In genomic region chr10:86976001-86976726, GRCm38 (mm10) we compare ENCODE assay signal across 9 mouse cellular contexts. TPM values are rescaled to one million over a fixed set of nuclear protein-coding genes. Genes with fewer than 3 reads are reported as not detected.
DNase-seq lines count a peak whose midpoint lies in the region; ATAC-seq and TF ChIP-seq lines count a peak whose summit lies in the region.
"Had no signal": no experiment of that assay in that cellular context is flagged by ENCODE, and none has a peak within 500 bp of the region (broad histone marks: within the 10 kb centered on the region; RNA-seq: fewer than 3 reads in every experiment).

No protein-coding gene starts in this region.

- peak; percentile 86 for ATAC-seq in frontal cortex, adult (ENCODE audit: low TSS enrichment)
- ATAC-seq in limb, embryonic 11.5 days (ENCODE audit: insufficient number of reproducible peaks, low FRiP score, low TSS enrichment, low read depth), result no peak
- ATAC-seq in forebrain, embryonic 13.5 days, result no peak

- no peak overlapping the region for H3K4me3 ChIP-seq in thymus, adult 2 months (ENCODE audit: control insufficient read depth, insufficient read depth, low read length)
- no peak overlapping the region for H3K4me3 ChIP-seq in limb, embryonic 11.5 days (ENCODE audit: low read depth, low read length)
- no peak overlapping the region for H3K4me3 ChIP-seq in forebrain, embryonic 13.5 days
- H3K4me3 ChIP-seq: heart, embryonic 15.5 days had no signal

- no peaks in the 10 kb centered on the region for H3K27me3 ChIP-seq in thymus, adult 2 months (ENCODE audit: control insufficient read depth, insufficient read depth, low read length)
- no peaks in the 10 kb centered on the region for H3K27me3 ChIP-seq in limb, embryonic 11.5 days (ENCODE audit: control insufficient read depth, insufficient read depth, low read length)
- peaks cover 7% of the 10 kb centered on the region for H3K27me3 ChIP-seq in forebrain, embryonic 13.5 days
- H3K27me3 ChIP-seq: heart, embryonic 15.5 days had no signal

- no peak for TF ChIP-seq POLR2A in thymus, adult 2 months (IDR thresholded peaks at IDR 0.05; ENCODE audit: control insufficient read depth, extremely low read depth, insufficient read depth, low read length, poor library complexity)

- no peak overlapping the region for H3K27ac ChIP-seq in thymus, adult 2 months (ENCODE audit: control insufficient read depth, insufficient read depth, low read length)
- no peak overlapping the region for H3K27ac ChIP-seq in limb, embryonic 11.5 days (replicated peaks; ENCODE audit: low read depth, low read length)
- H3K27ac ChIP-seq in forebrain, embryonic 13.5 days, result no peak overlapping the region
- H3K27ac ChIP-seq: heart, embryonic 15.5 days had no signal

- H3K9ac ChIP-seq in limb, embryonic 11.5 days (ENCODE audit: low read length), result no peak overlapping the region
- H3K9ac ChIP-seq in forebrain, embryonic 13.5 days, result no peak overlapping the region
- H3K9ac ChIP-seq: heart, embryonic 15.5 days had no signal

- no peak for TF ChIP-seq CTCF in thymus, adult 2 months (IDR thresholded peaks at IDR 0.05; ENCODE audit: borderline replicate concordance, control insufficient read depth, extremely low read depth, insufficient read depth, low read length, poor library complexity)

- H3K36me3 ChIP-seq in thymus, adult 2 months (ENCODE audit: control insufficient read depth, insufficient read depth, low read length), result no peaks in the 10 kb centered on the region
- H3K36me3 ChIP-seq in limb, embryonic 11.5 days (ENCODE audit: control insufficient read depth, insufficient read depth, low read length), result no peaks in the 10 kb centered on the region
- H3K36me3 ChIP-seq in forebrain, embryonic 13.5 days (ENCODE audit: poor library complexity, severe bottlenecking), result no peaks in the 10 kb centered on the region
- H3K36me3 ChIP-seq: heart, embryonic 15.5 days had no signal

- H3K4me2 ChIP-seq in limb, embryonic 11.5 days (ENCODE audit: low read depth, severe bottlenecking), result no peak overlapping the region
- no peak overlapping the region for H3K4me2 ChIP-seq in forebrain, embryonic 13.5 days
- H3K4me2 ChIP-seq: heart, embryonic 15.5 days had no signal

- WGBS in thymus, adult 2 months, result 87% methylated on average over 5 of the region's 5 CpGs
- WGBS in limb, embryonic 11.5 days, result 80% methylated on average over 5 of the region's 5 CpGs
- WGBS in forebrain, embryonic 13.5 days, result 83% methylated on average over 5 of the region's 5 CpGs

- no peak for DNase-seq in frontal cortex, postnatal 10 days (ENCODE audit: low spot score in 2 of 2)
- DNase-seq in thymus, adult 2 months, result peak; percentile 17
- DNase-seq in thymus, postnatal 0 days (ENCODE audit: low spot score), result no peak
- peak; percentile 7 to 20 for DNase-seq in frontal cortex, postnatal 14 days (ENCODE audit: low spot score in 2 of 2)
- peak; percentile 44 for DNase-seq in limb, embryonic 11.5 days (ENCODE audit: low spot score)
- peak; percentile 64 for DNase-seq in telencephalon, adult 2 months (ENCODE audit: low read depth, low spot score)

- H3K9me3 ChIP-seq in limb, embryonic 11.5 days (ENCODE audit: control insufficient read depth, low read length), result no peaks in the 10 kb centered on the region
- H3K9me3 ChIP-seq in forebrain, embryonic 13.5 days (replicated peaks), result no peaks in the 10 kb centered on the region
- H3K9me3 ChIP-seq: heart, embryonic 15.5 days had no signal

- H3K4me1 ChIP-seq in thymus, adult 2 months (replicated peaks; ENCODE audit: control insufficient read depth, insufficient read depth, low read length), result no peaks in the 10 kb centered on the region
- no peaks in the 10 kb centered on the region for H3K4me1 ChIP-seq in limb, embryonic 11.5 days (ENCODE audit: control insufficient read depth, insufficient read depth, low read length)
- H3K4me1 ChIP-seq in forebrain, embryonic 13.5 days, result peaks cover 10% of the 10 kb centered on the region; the same call in 1 of the 2 replicates

RNA-seq across cellular contexts. Expression of gene Stab2, which starts 31.7 kb away (rescaled TPM):
- 7.2 and 8.5 TPM in 2 replicates for polyA plus RNA-seq in thymus, adult 2 months (2012; rRNA removed)
- polyA plus RNA-seq in thymus, postnatal 0 days (2015; fragmentation: Nextera tagmentation; extraction: Ambion mirVana), result 0.59 and 0.67 TPM in 2 replicates
- 0.23 and 0.24 TPM in 2 replicates for polyA plus RNA-seq in limb, embryonic 11.5 days (2014; fragmentation: Nextera tagmentation; extraction: Ambion mirVana)
- polyA plus RNA-seq in forebrain, embryonic 13.5 days (2015; fragmentation: Nextera tagmentation; extraction: Ambion mirVana), result 0.09 TPM in 1 of 2 replicates, not detected in the other

Comparison
In these comparisons a context has a peak if more than half of its experiments do, and no peak if none do; other contexts are left out.
1. DNase-seq: peak in thymus, adult 2 months (single experiment), frontal cortex, postnatal 14 days (2 of 2), limb, embryonic 11.5 days (single experiment) and telencephalon, adult 2 months (single experiment); none in frontal cortex, postnatal 10 days (0 of 2) and thymus, postnatal 0 days (single experiment).